Mouse (Mus musculus) midbrain, embryonic 15.5 days (tissue): ENCODE measurements around the gene Card11. TPM values are rescaled to one million over a fixed set of nuclear protein-coding genes. Genes with fewer than 3 reads are reported as not detected.

Experiments used
- ATAC-seq: fragments of 200-750 bp; cut with Nextera tagmentation; replicated peaks from 2 replicates; pipeline ENCODE4 v1.8.0; 2017; ENCODE audit warnings: moderate TSS enrichment
- H3K27ac ChIP-seq: fragments of 300-500 bp; sonication (generic); 2 replicates; pipeline ENCODE4 v1.5.1; 2015; ENCODE audit warnings: mild to moderate bottlenecking, inconsistent platforms
- H3K27me3 ChIP-seq: fragments of 300-500 bp; sonication (generic); replicated peaks from 2 replicates; pipeline ENCODE4 v1.6.1; 2015; ENCODE audit warnings: inconsistent platforms
- H3K36me3 ChIP-seq: fragments of 300-500 bp; sonication (generic); replicated peaks from 2 replicates; pipeline ENCODE4 v1.6.1; 2015; ENCODE audit warnings: inconsistent platforms
- H3K4me1 ChIP-seq: fragments of 300-500 bp; sonication (generic); 2 replicates; pipeline ENCODE4 v1.6.1; 2015; ENCODE audit warnings: inconsistent platforms
- H3K4me2 ChIP-seq: fragments of 300-500 bp; sonication (generic); 2 replicates; pipeline ENCODE4 v1.6.1; 2015; ENCODE audit warnings: inconsistent platforms, mild to moderate bottlenecking, moderate library complexity
- H3K4me3 ChIP-seq: fragments of 300-500 bp; sonication (generic); 2 replicates; pipeline ENCODE4 v1.5.1; 2015; ENCODE audit warnings: mild to moderate bottlenecking, inconsistent platforms
- H3K9ac ChIP-seq: fragments of 300-500 bp; sonication (generic); 2 replicates; pipeline ENCODE4 v1.6.1; 2015; ENCODE audit warnings: mild to moderate bottlenecking, inconsistent platforms
- H3K9me3 ChIP-seq: fragments of 300-500 bp; sonication (generic); 2 replicates; pipeline ENCODE4 v1.6.1; 2016; ENCODE audit warnings: inconsistent platforms
- WGBS: fragments of 180-500 bp; shearing (Covaris S2); methylation state at CpG from one replicate; pipeline ENCODE4 v1.1.7; 2015; ENCODE audit warnings: mixed read lengths; 5-methylcytosine and 5-hydroxymethylcytosine counted together
- polyA plus RNA-seq: library from polyadenylated mRNA; unstranded; fragments of >200 nt; fragmentation: Nextera tagmentation; extraction: Ambion mirVana; gene quantifications from 2 replicates; pipeline ENCODE4 v1.2.1, GENCODE M21; 2015

The Card11 gene
- polyA plus RNA-seq, 1 experiment from 2014 or later = 0.19 TPM

GRCm38 (mm10) chr5:140887871-140888270 is 112.5 kb downstream of the Card11 start:
- WGBS = 67% methylated on average over 8 of the region's 8 CpGs
- Histone ChIP-seq H3K4me1 (0 out of 2 replicates have a peak, but pooled peaks cover 13% of the 10 kb centered on the region), H3K9me3 (no peaks in the 10 kb centered on the region), H3K9ac (no peak overlapping the region), H3K27me3 (no peaks in the 10 kb centered on the region), H3K4me3 (no peak overlapping the region), H3K27ac (no peak overlapping the region), H3K36me3 (no peaks in the 10 kb centered on the region), H3K4me2 (no peak overlapping the region)
- no peak for ATAC-seq

GRCm38 (mm10) chr5:140884966-140885365 is 115.4 kb downstream of the Card11 start:
- WGBS = 67% methylated on average over 13 of the region's 13 CpGs
- no peak overlapping the region for H3K9ac ChIP-seq
- H3K4me2 ChIP-seq = no peak overlapping the region
- no peak overlapping the region for H3K4me3 ChIP-seq
- 0 out of 2 replicates have a peak, but pooled peaks cover 4% of the 10 kb centered on the region for H3K4me1 ChIP-seq
- no peak for ATAC-seq
- no peaks in the 10 kb centered on the region for H3K36me3 ChIP-seq
- H3K9me3 ChIP-seq = no peaks in the 10 kb centered on the region
- H3K27me3 ChIP-seq = no peaks in the 10 kb centered on the region
- no peak overlapping the region for H3K27ac ChIP-seq

GRCm38 (mm10) chr5:140882391-140882790 is 118.0 kb downstream of the Card11 start:
- Histone ChIP-seq H3K4me2 (no peak overlapping the region), H3K9ac (no peak overlapping the region), H3K27me3 (no peaks in the 10 kb centered on the region), H3K4me3 (no peak overlapping the region), H3K36me3 (no peaks in the 10 kb centered on the region), H3K27ac (no peak overlapping the region), H3K4me1 (0 out of 2 replicates have a peak, but pooled peaks cover 3% of the 10 kb centered on the region), H3K9me3 (no peaks in the 10 kb centered on the region)
- 74% methylated on average over 4 of the region's 4 CpGs for WGBS
- ATAC-seq = no peak

DNA sequence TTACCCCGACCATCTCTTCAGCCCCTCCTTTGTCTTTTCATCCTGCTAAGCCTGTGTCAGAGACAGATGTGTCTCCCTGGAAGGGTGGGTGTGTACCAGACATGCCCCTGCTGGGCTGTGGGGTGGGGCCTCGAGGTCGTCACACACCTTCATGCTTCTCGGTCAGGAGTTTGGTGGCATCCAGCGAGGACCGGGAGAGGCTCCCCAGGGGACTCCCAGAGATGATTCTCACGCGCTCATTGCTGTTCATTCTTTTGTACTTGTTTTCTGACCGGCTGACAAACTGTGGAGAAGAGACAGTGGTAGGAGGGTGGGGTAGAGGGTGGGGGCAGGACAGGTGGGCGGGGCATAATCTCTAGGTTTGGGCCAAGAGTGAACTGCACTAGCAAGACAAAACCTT is 120.2 kb downstream of the Card11 start:
- Histone ChIP-seq H3K9me3 (no peaks in the 10 kb centered on the region), H3K27me3 (no peaks in the 10 kb centered on the region), H3K4me2 (no peak overlapping the region), H3K4me1 (0 out of 2 replicates have a peak, but pooled peaks cover 3% of the 10 kb centered on the region), H3K9ac (no peak overlapping the region), H3K36me3 (no peaks in the 10 kb centered on the region), H3K4me3 (no peak overlapping the region), H3K27ac (no peak overlapping the region)
- WGBS = 51% methylated on average over 10 of the region's 10 CpGs
- ATAC-seq = no peak

DNA sequence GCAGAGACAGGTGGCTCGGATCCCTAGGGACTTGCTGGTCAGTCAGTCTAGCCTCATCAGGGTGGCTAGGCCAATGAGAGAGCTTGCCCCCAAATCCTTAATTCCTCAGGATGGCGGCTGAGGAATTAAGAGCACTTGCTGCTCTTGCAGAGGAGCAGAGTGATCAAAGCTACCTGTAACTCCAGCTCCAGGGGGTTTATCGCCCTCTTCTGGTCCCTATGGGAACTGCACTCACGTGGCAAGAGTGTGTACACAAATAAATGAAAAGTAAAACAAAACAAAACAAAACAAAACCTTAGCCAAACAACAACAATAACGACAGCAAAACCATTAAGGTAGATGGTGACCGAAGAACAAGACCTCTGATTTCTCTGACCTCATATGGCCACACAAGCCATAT is 121.7 kb downstream of the Card11 start:
- Histone ChIP-seq H3K4me3 (no peak overlapping the region), H3K27ac (no peak overlapping the region), H3K9me3 (no peaks in the 10 kb centered on the region), H3K4me2 (no peak overlapping the region), H3K9ac (no peak overlapping the region), H3K27me3 (no peaks in the 10 kb centered on the region), H3K36me3 (no peaks in the 10 kb centered on the region), H3K4me1 (no peaks in the 10 kb centered on the region)
- ATAC-seq = no peak
- 65% methylated on average over 6 of the region's 6 CpGs for WGBS

DNA sequence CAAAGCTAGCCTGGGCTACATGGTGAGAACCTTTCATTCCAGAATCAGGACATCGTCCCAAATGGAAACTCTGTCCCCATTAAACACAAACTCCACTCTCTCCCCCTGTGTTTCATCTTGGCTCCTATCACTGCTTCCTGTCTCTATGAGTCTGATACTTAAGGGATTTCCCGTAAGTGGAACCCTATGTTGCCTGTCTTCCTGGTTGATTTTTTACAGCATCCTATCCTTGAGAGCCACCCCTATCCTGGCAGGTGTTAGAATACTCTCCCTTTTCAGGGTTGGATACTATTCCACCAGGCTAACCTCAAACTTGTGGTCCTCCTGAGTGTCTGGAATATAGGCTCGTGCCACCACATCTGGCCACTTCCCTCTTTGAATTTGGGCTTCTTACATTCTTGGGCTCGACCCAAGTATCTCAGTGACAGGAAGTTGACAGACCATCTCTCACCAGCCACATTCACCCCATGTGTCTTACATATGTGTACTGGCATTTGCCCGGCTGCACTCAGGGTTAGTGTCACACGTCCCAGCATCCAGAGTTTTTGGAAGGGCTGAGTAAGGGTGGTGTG is 126.6 kb downstream of the Card11 start:
- WGBS = 78% methylated on average over 6 of the region's 6 CpGs
- H3K9me3 ChIP-seq = no peaks in the 10 kb centered on the region
- H3K4me1 ChIP-seq = peaks cover 12% of the 10 kb centered on the region
- H3K4me3 ChIP-seq = no peak overlapping the region
- no peaks in the 10 kb centered on the region for H3K27me3 ChIP-seq
- no peak overlapping the region for H3K9ac ChIP-seq
- no peak for ATAC-seq
- H3K4me2 ChIP-seq = no peak overlapping the region
- H3K27ac ChIP-seq = no peak overlapping the region
- H3K36me3 ChIP-seq = no peaks in the 10 kb centered on the region

GRCm38 (mm10) chr5:140873039-140873551 is 127.3 kb downstream of the Card11 start:
- H3K4me3 ChIP-seq = no peak overlapping the region
- no peak overlapping the region for H3K27ac ChIP-seq
- no peak overlapping the region for H3K9ac ChIP-seq
- no peaks in the 10 kb centered on the region for H3K9me3 ChIP-seq
- H3K36me3 ChIP-seq = no peaks in the 10 kb centered on the region
- H3K4me2 ChIP-seq = peak overlapping the region; percentile 13; the same call in 1 of the 2 replicates
- ATAC-seq = no peak
- 19% methylated on average over 18 of the region's 18 CpGs for WGBS
- no peaks in the 10 kb centered on the region for H3K27me3 ChIP-seq
- H3K4me1 ChIP-seq = peaks cover 12% of the 10 kb centered on the region

DNA sequence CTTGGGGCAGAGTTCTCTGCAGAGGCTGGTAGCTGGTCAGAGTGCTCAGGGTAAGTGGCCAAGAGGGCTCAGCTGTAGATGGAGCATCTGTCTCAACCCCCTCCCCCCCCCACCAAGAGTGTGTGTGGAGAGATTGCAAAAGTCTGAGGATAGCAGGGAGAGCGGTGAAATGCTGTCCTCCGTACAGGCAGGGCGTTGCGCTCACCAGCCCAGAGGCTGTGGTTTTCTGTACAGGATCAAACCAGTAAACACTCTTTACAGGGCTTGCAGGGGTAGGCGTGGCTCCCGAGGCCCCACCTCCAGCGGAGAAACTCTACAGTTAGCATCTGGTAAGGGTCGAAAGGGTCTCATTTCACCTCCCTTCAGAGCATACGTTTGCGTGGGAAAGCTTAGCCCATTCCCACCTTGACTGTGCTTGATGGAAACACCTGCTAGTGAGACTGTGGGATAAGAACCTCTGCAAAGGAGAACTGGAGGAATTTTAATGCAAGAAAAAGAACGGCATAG is 127.8 kb downstream of the Card11 start:
- ATAC-seq = no peak
- Histone ChIP-seq H3K4me3 (no peak overlapping the region), H3K4me2 (0 out of 2 replicates have a peak overlapping the region, but pooled peaks have one; percentile 13), H3K4me1 (peaks cover 12% of the 10 kb centered on the region), H3K36me3 (no peaks in the 10 kb centered on the region), H3K27me3 (no peaks in the 10 kb centered on the region), H3K9ac (no peak overlapping the region), H3K27ac (no peak overlapping the region), H3K9me3 (no peaks in the 10 kb centered on the region)
- WGBS = 30% methylated on average over 11 of the region's 11 CpGs

DNA sequence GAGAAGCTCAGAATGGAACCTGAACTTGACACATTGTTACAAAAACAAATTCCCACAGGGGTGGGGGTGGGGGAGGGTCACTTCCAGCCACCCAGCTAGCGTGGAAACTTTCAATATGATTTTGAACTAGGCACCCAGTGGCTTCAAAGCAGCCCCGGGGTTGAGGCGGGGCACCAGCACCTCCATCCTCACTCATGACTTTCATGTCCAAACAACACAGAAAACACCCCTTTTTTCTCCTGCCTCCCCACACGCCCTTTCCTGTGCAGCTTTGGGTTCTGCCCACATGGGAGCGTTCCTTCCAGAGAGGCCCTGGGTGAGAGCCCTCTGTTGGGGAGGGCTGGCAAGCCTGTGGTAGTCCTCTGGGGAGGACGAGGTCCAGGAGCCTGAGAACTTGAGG is 129.1 kb downstream of the Card11 start:
- Histone ChIP-seq H3K4me1 (peaks cover 12% of the 10 kb centered on the region), H3K4me3 (no peak overlapping the region), H3K36me3 (no peaks in the 10 kb centered on the region), H3K9ac (no peak overlapping the region), H3K27me3 (no peaks in the 10 kb centered on the region), H3K27ac (no peak overlapping the region), H3K4me2 (no peak overlapping the region), H3K9me3 (no peaks in the 10 kb centered on the region)
- 75% methylated on average over 6 of the region's 6 CpGs for WGBS
- ATAC-seq = no peak

DNA sequence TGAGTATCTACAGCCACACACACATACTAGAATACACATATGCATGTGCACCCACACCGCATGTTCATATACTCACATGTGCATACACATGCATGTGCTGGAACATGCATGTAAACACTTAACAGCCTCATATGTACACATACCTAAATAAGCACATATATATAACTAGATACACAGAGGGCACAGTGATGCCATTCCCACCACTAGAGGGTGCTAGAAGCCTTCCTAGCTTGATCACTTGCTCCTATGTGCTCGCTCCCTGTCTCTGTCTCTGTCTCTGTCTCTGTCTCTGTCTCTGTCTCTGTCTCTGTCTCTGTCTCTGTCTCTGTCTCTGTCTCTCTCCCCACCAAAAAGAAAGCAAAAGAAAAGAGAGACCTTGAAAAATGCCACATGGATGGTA is 131.3 kb downstream of the Card11 start:
- 66% methylated on average over 2 of the region's 2 CpGs for WGBS
- ATAC-seq = no peak
- Histone ChIP-seq H3K4me3 (no peak overlapping the region), H3K4me1 (peaks cover 12% of the 10 kb centered on the region), H3K27me3 (no peaks in the 10 kb centered on the region), H3K4me2 (no peak overlapping the region), H3K27ac (no peak overlapping the region), H3K36me3 (no peaks in the 10 kb centered on the region), H3K9ac (no peak overlapping the region), H3K9me3 (no peaks in the 10 kb centered on the region)

GRCm38 (mm10) chr5:140859730-140860129 is 140.7 kb downstream of the Card11 start:
- ATAC-seq = no peak
- Histone ChIP-seq H3K4me2 (no peak overlapping the region), H3K9ac (no peak overlapping the region), H3K4me3 (no peak overlapping the region), H3K4me1 (no peaks in the 10 kb centered on the region), H3K27me3 (no peaks in the 10 kb centered on the region), H3K9me3 (no peaks in the 10 kb centered on the region), H3K36me3 (no peaks in the 10 kb centered on the region), H3K27ac (no peak overlapping the region)
- 86% methylated on average over 5 of the region's 5 CpGs for WGBS

DNA sequence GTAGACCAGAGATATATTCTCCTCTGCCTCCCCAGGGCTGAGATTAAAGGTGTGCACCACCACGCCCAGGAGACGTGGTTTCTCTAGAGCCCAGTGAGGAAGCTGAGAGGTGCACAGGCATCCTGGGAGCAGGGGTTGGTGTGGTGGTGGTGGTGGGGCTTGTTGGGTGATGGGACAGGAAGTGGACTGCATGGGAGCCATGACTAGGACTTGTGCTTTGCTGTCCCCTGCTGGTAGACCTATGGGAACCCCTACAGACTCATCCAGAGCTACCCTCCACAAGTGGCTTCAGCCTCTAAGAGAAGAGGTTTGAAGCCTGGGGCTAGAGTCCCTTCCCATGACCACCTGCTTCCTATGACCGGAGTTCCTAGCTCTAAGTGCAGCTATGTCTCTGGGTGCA is 142.0 kb downstream of the Card11 start:
- no peaks in the 10 kb centered on the region for H3K9me3 ChIP-seq
- WGBS = 88% methylated on average over 3 of the region's 3 CpGs
- no peaks in the 10 kb centered on the region for H3K4me1 ChIP-seq
- no peak for ATAC-seq
- no peak overlapping the region for H3K9ac ChIP-seq
- H3K27ac ChIP-seq = no peak overlapping the region
- H3K27me3 ChIP-seq = no peaks in the 10 kb centered on the region
- H3K4me3 ChIP-seq = no peak overlapping the region
- H3K36me3 ChIP-seq = no peaks in the 10 kb centered on the region
- no peak overlapping the region for H3K4me2 ChIP-seq
